Comparison of ENCODE assay signal across 18 mouse cellular contexts in the genomic region with DNA sequence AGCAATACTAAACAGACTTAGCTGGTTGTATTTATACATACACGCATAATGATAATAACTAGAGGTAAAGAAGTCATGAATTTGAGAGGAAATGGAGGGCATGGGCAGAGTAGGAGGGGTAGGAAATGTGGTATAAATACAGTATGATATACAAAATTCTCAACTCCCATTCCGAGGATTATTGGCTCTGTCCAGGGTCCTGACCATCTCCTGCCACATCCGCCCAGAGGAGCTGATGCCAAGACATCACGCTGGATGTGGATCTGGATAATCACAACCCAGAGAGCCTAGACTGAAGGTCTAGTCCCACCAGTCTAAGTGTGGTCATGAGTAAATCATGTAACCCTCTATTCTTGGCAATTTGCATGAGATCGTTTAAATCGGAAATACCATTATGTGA.
DNase-seq lines count a peak whose midpoint lies in the region; ATAC-seq and TF ChIP-seq lines count a peak whose summit lies in the region.
"Had no signal": no experiment of that assay in that cellular context is flagged by ENCODE, and none has a peak within 500 bp of the region (broad histone marks: within the 10 kb centered on the region; RNA-seq: fewer than 3 reads in every experiment).

No protein-coding gene starts in this region.

- H3K9ac ChIP-seq in lung, embryonic 14.5 days, result no peak overlapping the region
- H3K9ac ChIP-seq: embryonic facial prominence, embryonic 15.5 days; forebrain, postnatal 0 days; heart, embryonic 15.5 days had no signal

- peak; percentile 2 to 8 for DNase-seq in heart, postnatal 10 days
- no peak for DNase-seq in heart, postnatal 36 days
- peak; percentile 81 for DNase-seq in lung, embryonic 14.5 days
- DNase-seq in lung, postnatal 4 days, result no peak
- DNase-seq in embryo, embryonic 9.5 days (ENCODE audit: extremely low spot score), result peak; percentile 16
- peak; percentile 63 for DNase-seq in limb, embryonic 10.5 days (ENCODE audit: low spot score)
- no peak for DNase-seq in layer of hippocampus, adult 11-12 months (ENCODE audit: low spot score)
- no peak for DNase-seq in left cerebral cortex, postnatal 36 days (ENCODE audit: low spot score in 2 of 2)
- DNase-seq: cerebellum, adult 9-10 months; forebrain, postnatal 0 days; gastrocnemius, postnatal 36 days; right cerebral cortex, postnatal 25 days; thymus, postnatal 14 days had no signal

- no peaks in the 10 kb centered on the region for H3K4me1 ChIP-seq in lung, embryonic 14.5 days (ENCODE audit: insufficient read depth)
- no peaks in the 10 kb centered on the region for H3K4me1 ChIP-seq in limb, embryonic 10.5 days
- H3K4me1 ChIP-seq: embryonic facial prominence, embryonic 15.5 days; heart, embryonic 15.5 days had no signal

- intact Hi-C loops in heart, postnatal 10 days (cut with DNase I), result no loop called here
- intact Hi-C loops in heart, postnatal 36 days (cut with DNase I), result no loop called here
- intact Hi-C loops in left cerebral cortex, postnatal 36 days (cut with DNase I), result no loop called here

- no peak for ATAC-seq in lung, embryonic 14.5 days (ENCODE audit: insufficient read depth)
- ATAC-seq: forebrain, postnatal 0 days; intestine, postnatal 0 days; midbrain, embryonic 16.5 days had no signal

- no peaks in the 10 kb centered on the region for H3K36me3 ChIP-seq in lung, embryonic 14.5 days (ENCODE audit: insufficient read depth)
- H3K36me3 ChIP-seq in limb, embryonic 10.5 days, result no peaks in the 10 kb centered on the region
- H3K36me3 ChIP-seq: embryonic facial prominence, embryonic 15.5 days; heart, embryonic 15.5 days had no signal

- no peak overlapping the region for H3K4me2 ChIP-seq in lung, embryonic 14.5 days
- H3K4me2 ChIP-seq: embryonic facial prominence, embryonic 15.5 days; heart, embryonic 15.5 days; liver, embryonic 11.5 days had no signal

- H3K27ac ChIP-seq in lung, embryonic 14.5 days (ENCODE audit: low read depth), result no peak overlapping the region
- no peak overlapping the region for H3K27ac ChIP-seq in limb, embryonic 10.5 days
- H3K27ac ChIP-seq: embryonic facial prominence, embryonic 15.5 days; heart, embryonic 15.5 days had no signal

- no peak overlapping the region for H3K4me3 ChIP-seq in lung, embryonic 14.5 days (ENCODE audit: low read depth, low read length)
- H3K4me3 ChIP-seq in limb, embryonic 10.5 days, result no peak overlapping the region
- H3K4me3 ChIP-seq: embryonic facial prominence, embryonic 15.5 days; heart, embryonic 15.5 days had no signal

- no peaks in the 10 kb centered on the region for H3K27me3 ChIP-seq in lung, embryonic 14.5 days (ENCODE audit: insufficient read depth, low read length)
- no peaks in the 10 kb centered on the region for H3K27me3 ChIP-seq in limb, embryonic 10.5 days (ENCODE audit: low read depth, poor library complexity, severe bottlenecking)
- H3K27me3 ChIP-seq: embryonic facial prominence, embryonic 15.5 days; heart, embryonic 15.5 days had no signal

- no peak for TF ChIP-seq CTCF in lung, embryonic 14.5 days (IDR thresholded peaks at IDR 0.05; ENCODE audit: low read depth)

- 60% methylated on average over 6 of the region's 6 CpGs for WGBS in lung, embryonic 14.5 days
- 72% methylated on average over 6 of the region's 6 CpGs for WGBS in limb, embryonic 10.5 days

- H3K9me3 ChIP-seq in lung, embryonic 14.5 days (ENCODE audit: low read depth, low read length), result no peaks in the 10 kb centered on the region
- H3K9me3 ChIP-seq in limb, embryonic 10.5 days (replicated peaks), result no peaks in the 10 kb centered on the region
- H3K9me3 ChIP-seq: embryonic facial prominence, embryonic 15.5 days; heart, embryonic 15.5 days had no signal

Comparison
In these comparisons a context has a peak if more than half of its experiments do, and no peak if none do; other contexts are left out.
1. DNase-seq: peak in heart, postnatal 10 days (2 of 2), lung, embryonic 14.5 days (single experiment), embryo, embryonic 9.5 days (single experiment) and limb, embryonic 10.5 days (single experiment); none in heart, postnatal 36 days (0 of 2), lung, postnatal 4 days (0 of 2), layer of hippocampus, adult 11-12 months (single experiment) and left cerebral cortex, postnatal 36 days (0 of 2).